Mouse (Mus musculus): ENCODE results near the gene Afm. TPM values are rescaled to one million over a fixed set of nuclear protein-coding genes. Genes with fewer than 3 reads are reported as not detected.

The Afm gene
- polyA plus RNA-seq, 1 experiment from 2014 or later, result not detected

GRCm38 (mm10) chr5:90591936-90592335 lies 73.2 kb downstream of the Afm start:
- H3K27me3 ChIP-seq (ENCODE audit: poor library complexity, severe bottlenecking), result peaks cover 4% of the 10 kb centered on the region; the same call in 1 of the 2 replicates
- no peaks in the 10 kb centered on the region for H3K9me3 ChIP-seq
- no peaks in the 10 kb centered on the region for H3K36me3 ChIP-seq (replicated peaks)
- no peak for DNase-seq (ENCODE audit: extremely low spot score, low spot score)
- WGBS, result 87% methylated on average over 6 of the region's 6 CpGs
- H3K4me3 ChIP-seq, result no peak overlapping the region
- H3K27ac ChIP-seq, result no peak overlapping the region
- H3K4me1 ChIP-seq, result no peaks in the 10 kb centered on the region

DNA sequence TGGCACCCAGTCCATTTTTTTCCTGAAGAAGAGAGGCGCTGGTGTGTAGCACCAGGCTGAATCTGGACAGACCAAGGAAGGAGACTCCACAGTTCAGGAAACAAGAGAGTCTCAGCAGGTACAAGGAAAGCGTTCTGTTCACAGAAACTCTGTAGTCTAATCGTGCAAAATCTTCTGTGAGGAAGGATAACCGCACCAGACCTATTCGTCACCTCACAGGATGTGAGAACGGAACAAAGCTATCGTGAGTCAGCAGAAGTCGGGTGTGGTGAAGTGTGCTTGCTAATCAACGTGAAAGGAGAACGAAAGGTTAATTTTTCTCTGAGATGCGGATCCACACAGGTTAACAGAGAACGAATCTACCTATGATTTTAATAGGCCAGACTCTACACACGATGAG lies 76.2 kb downstream of the Afm start:
- WGBS, result 93% methylated on average over 13 of the region's 13 CpGs
- Histone ChIP-seq H3K4me3 (no peak overlapping the region), H3K4me1 (no peaks in the 10 kb centered on the region), H3K36me3 (replicated peaks) (no peaks in the 10 kb centered on the region), H3K9me3 (no peaks in the 10 kb centered on the region), H3K27ac (no peak overlapping the region), H3K27me3 (ENCODE audit: poor library complexity, severe bottlenecking) (no peaks in the 10 kb centered on the region)
- no peak for DNase-seq (ENCODE audit: extremely low spot score, low spot score)

DNA sequence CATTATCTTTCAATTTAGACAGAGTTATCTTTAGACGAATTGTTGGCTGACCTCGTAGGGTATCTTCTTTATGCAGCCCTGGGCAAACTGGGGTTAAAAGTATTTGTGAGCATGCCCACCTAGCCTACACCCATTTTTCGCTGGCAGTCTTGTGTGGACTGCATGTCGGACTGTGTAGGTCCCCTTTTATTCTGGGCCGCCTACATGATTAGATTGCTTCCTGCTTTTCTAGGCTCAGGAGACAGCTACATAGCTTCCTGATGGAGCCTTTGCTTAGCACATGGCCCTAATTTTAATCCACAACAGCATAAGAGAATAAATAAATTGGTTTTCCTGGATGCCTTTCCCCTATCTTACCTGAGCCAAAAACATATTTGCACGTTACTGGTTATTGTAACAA lies 77.4 kb downstream of the Afm start:
- no peaks in the 10 kb centered on the region for H3K9me3 ChIP-seq
- no peaks in the 10 kb centered on the region for H3K4me1 ChIP-seq
- WGBS, result 92% methylated on average over 6 of the region's 6 CpGs
- H3K27me3 ChIP-seq (ENCODE audit: poor library complexity, severe bottlenecking), result no peaks in the 10 kb centered on the region
- H3K4me3 ChIP-seq, result no peak overlapping the region
- no peak overlapping the region for H3K27ac ChIP-seq
- no peak for DNase-seq (ENCODE audit: extremely low spot score, low spot score)
- H3K36me3 ChIP-seq (replicated peaks), result no peaks in the 10 kb centered on the region

DNA sequence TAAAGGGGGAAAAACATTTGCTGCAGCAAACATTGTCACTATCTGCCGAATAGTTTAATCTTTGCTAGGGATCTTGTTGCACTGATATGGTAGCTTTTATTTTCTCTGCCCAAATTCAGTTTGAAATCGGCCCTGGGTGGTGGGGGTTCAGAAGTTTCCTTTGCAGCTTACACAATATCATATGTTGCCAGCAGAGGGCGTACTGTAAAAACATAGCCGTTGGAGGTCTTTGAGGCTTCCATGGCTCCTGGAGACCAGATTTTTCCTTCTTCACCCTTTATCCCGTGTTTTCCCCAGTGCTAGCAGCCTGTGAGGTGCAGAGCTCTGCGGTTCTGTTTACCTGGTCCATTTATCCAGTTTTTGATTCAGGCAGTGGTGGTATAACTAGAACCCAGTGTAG lies 82.7 kb downstream of the Afm start:
- DNase-seq (ENCODE audit: extremely low spot score, low spot score), result peak; percentile 35
- Histone ChIP-seq H3K27me3 (ENCODE audit: poor library complexity, severe bottlenecking) (no peaks in the 10 kb centered on the region), H3K36me3 (replicated peaks) (no peaks in the 10 kb centered on the region), H3K27ac (no peak overlapping the region), H3K4me1 (no peaks in the 10 kb centered on the region), H3K4me3 (no peak overlapping the region), H3K9me3 (no peaks in the 10 kb centered on the region)
- 25% methylated on average over 6 of the region's 6 CpGs for WGBS

Other genes starting within 250 kb of the Afm start
- 22.0 and 24.0 TPM in 2 replicates for gene Ankrd17, start 152.4 kb upstream of the Afm start, polyA plus RNA-seq (2016; fragmentation: Nextera tagmentation; extraction: Ambion mirVana)
- 6.2 and 8.8 TPM in 2 replicates for gene Gm9958, start 151.7 kb upstream of the Afm start, polyA plus RNA-seq (2016; fragmentation: Nextera tagmentation; extraction: Ambion mirVana)
- not detected in 2 replicates for gene Alb, start 58.0 kb upstream of the Afm start, polyA plus RNA-seq (2016; fragmentation: Nextera tagmentation; extraction: Ambion mirVana)
- 0.11 TPM in 1 of 2 replicates, not detected in the other for gene Afp, start 28.2 kb upstream of the Afm start, polyA plus RNA-seq (2016; fragmentation: Nextera tagmentation; extraction: Ambion mirVana)
- 0.06 TPM in 1 of 2 replicates, not detected in the other for gene 5830473C10Rik, start 42.2 kb downstream of the Afm start, polyA plus RNA-seq (2016; fragmentation: Nextera tagmentation; extraction: Ambion mirVana)
- 0.09 and 0.23 TPM in 2 replicates for gene Rassf6, start 121.7 kb downstream of the Afm start, polyA plus RNA-seq (2016; fragmentation: Nextera tagmentation; extraction: Ambion mirVana)
- gene Cxcl5, start 240.4 kb downstream of the Afm start, polyA plus RNA-seq (2016; fragmentation: Nextera tagmentation; extraction: Ambion mirVana), result 0.17 and 0.18 TPM in 2 replicates
- 5.9 and 7.8 TPM in 2 replicates for gene Ppbp, start 249.6 kb downstream of the Afm start, polyA plus RNA-seq (2016; fragmentation: Nextera tagmentation; extraction: Ambion mirVana)